Mouse (Mus musculus) midbrain, embryonic 10.5 days (tissue): ENCODE data around the gene Stau1. TPM values are rescaled to one million over a fixed set of nuclear protein-coding genes. Genes with fewer than 3 reads are reported as not detected.

ENCODE experiments used
- DNase-seq: peaks from one replicate; pipeline ENCODE4 v3.0.0-alpha.2; 2017; ENCODE audit warnings: low spot score
- H3K27ac ChIP-seq: fragments of 300-500 bp; sonication (generic); replicated peaks from 2 replicates; pipeline ENCODE4 v1.5.1; 2016; ENCODE audit warnings: mild to moderate bottlenecking
- H3K27me3 ChIP-seq: fragments of 300-500 bp; sonication (generic); 2 replicates; pipeline ENCODE4 v1.6.1; 2016; ENCODE audit warnings: low read depth, mild to moderate bottlenecking; ENCODE audit not compliant: poor library complexity, severe bottlenecking
- H3K36me3 ChIP-seq: fragments of 300-500 bp; sonication (generic); 2 replicates; pipeline ENCODE4 v1.6.1; 2016; ENCODE audit warnings: mild to moderate bottlenecking, moderate library complexity
- H3K4me1 ChIP-seq: fragments of 300-500 bp; sonication (generic); 2 replicates; pipeline ENCODE4 v1.6.1; 2016
- H3K4me3 ChIP-seq: fragments of 300-500 bp; sonication (generic); 2 replicates; pipeline ENCODE4 v1.5.1; 2016; ENCODE audit warnings: mild to moderate bottlenecking, moderate library complexity
- H3K9me3 ChIP-seq: fragments of 300-500 bp; sonication (generic); replicated peaks from 2 replicates; pipeline ENCODE4 v1.6.1; 2016; ENCODE audit warnings: mild to moderate bottlenecking
- WGBS: fragments of 180-500 bp; shearing (Covaris S2); methylation state at CpG from one replicate; pipeline ENCODE4 v1.1.7; 2016; 5-methylcytosine and 5-hydroxymethylcytosine counted together
- polyA plus RNA-seq: library from polyadenylated mRNA; unstranded; fragments of >200 nt; fragmentation: Nextera tagmentation; extraction: Ambion mirVana; gene quantifications from 2 replicates; pipeline ENCODE4 v1.2.1, GENCODE M21; 2016

Gene Stau1
- 88.6 and 104 TPM in 2 replicates for polyA plus RNA-seq

DNA sequence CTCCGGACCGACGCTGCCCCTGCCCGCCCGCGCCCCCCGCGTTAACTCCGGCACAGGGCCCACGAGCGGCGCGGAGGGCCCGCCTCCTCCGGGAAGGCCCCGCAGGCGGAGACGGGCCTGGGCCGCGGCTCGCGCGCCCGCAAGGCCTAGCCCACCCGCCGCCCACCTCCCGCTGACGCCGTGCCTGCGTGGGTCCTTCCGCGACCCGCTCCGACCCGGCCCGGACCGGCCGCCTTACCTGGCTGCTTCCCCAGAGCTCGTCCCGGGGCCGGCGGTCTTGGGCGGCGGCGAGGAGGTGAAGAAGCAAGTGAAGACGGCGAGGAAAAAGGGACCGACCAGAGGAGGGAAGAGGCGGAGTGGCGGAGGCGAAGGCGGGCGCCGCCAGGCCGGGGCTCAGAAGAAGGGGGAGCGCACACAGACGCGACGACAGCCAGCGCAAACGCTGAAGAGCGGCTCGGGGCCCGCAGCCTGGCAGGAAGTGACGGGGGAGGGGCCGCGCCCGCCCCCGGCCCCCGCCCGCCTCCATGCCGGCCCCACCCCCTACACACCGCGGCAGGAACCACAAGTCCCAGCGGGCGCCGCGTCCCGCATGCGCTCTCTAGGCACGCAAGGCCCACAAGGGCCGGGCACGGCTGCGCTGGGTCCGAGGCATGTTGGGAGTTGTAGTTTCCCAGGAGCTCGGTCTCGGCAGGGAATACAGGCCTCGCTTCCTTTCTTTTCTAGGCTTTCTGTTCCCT lies at the start of gene Stau1:
Gene Stau1 (minus strand): TSS at position 504 of the 737 bp plus-strand sequence.
- no peaks in the 10 kb centered on the region for H3K36me3 ChIP-seq
- peak within 1 kb of the TSS; percentile 98 for H3K4me3 ChIP-seq
- H3K9me3 ChIP-seq = no peaks in the 10 kb centered on the region
- peaks cover 42% of the 10 kb centered on the region for H3K4me1 ChIP-seq
- no peaks in the 10 kb centered on the region for H3K27me3 ChIP-seq
- WGBS = under 1% methylated on average over 88 of the region's 88 CpGs
- H3K27ac ChIP-seq = peak within 1 kb of the TSS; percentile 97
- peak; percentile 96 for DNase-seq

DNA sequence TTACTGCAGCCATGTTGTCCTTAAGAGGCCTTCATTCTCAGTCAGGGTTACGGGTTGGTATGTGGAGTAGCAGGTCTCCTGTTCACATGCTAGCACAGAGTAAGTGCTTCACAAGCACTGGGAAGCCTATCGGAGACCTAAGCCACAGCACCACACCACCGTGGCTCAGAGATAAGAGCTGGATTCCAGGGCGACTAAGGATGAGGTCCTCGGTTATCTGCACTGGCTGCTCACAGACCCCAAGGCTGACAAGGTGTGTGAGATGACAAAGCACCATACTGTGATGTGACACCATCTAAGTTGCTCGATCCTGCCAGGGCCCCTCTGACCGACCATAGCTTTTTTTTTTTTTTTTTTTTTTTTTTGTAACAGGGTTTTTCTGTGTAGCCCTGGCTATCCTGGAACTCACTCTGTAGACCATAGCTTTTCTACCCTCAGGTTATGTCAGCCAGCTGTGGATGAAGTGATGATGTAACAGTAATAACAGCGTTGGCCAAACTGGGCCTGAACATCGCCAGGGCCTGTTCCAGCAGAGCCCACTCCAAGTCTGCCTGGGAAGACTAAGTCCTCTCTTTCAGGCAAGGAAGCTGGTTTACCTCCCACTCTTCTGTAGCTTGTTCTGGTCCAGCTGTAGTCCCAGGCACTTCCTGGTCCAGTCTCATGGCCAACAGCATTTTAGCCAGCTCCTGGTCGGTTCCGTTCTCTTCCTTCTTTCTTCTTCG lies 47.5 kb upstream of the Stau1 start:
- no peak for DNase-seq
- peaks cover 96% of the 10 kb centered on the region for H3K36me3 ChIP-seq
- H3K9me3 ChIP-seq = no peaks in the 10 kb centered on the region
- H3K4me1 ChIP-seq = no peaks in the 10 kb centered on the region
- H3K4me3 ChIP-seq = no peak overlapping the region
- WGBS = 94% methylated on average over 12 of the region's 12 CpGs
- no peak overlapping the region for H3K27ac ChIP-seq
- no peaks in the 10 kb centered on the region for H3K27me3 ChIP-seq

DNA sequence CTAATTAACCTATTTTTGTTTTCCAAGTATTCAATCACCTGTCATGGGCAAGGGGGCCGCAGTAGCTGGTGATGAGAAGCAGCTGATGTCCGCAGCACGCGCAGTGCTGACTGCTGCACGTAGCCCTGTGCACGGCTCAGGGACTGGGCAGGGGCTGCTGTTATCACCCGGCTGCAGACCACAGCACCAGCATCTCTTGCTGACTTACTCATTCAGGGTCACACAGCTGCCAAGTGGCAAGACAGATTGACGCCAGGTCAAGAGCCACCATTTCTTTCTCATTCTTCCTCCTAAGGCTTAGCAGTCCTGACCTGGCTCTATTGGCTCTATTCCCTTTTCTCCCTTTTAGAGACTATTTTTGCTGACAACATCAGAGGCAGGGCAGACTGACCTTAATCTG lies 43.3 kb upstream of the Stau1 start:
- Histone ChIP-seq H3K36me3 (peaks cover 100% of the 10 kb centered on the region), H3K27me3 (no peaks in the 10 kb centered on the region), H3K4me3 (no peak overlapping the region), H3K9me3 (no peaks in the 10 kb centered on the region), H3K27ac (no peak overlapping the region), H3K4me1 (no peaks in the 10 kb centered on the region)
- no peak for DNase-seq
- 92% methylated on average over 8 of the region's 8 CpGs for WGBS

DNA sequence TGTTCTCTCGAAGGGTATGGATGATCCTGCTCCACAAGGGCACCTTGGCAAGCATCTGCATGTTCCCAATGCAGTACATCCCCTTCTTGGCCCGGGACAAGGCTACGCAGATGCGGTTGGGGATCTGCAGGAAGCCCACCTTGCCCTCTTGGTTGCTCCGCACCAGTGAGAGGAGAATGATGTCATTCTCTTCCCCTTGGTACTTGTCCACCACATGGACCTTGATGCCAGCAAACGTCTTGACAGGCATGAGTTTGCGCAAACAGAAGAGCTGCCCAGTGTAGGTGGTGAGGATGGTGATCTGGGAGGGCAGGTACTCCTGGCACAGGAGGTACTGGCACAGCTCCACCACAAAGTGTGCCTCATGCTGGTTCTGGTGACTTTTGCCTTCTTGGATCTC lies 42.6 kb upstream of the Stau1 start:
- Histone ChIP-seq H3K4me3 (no peak overlapping the region), H3K4me1 (no peaks in the 10 kb centered on the region), H3K27ac (no peak overlapping the region), H3K9me3 (no peaks in the 10 kb centered on the region), H3K27me3 (no peaks in the 10 kb centered on the region), H3K36me3 (peaks cover 100% of the 10 kb centered on the region)
- no peak for DNase-seq
- WGBS = 94% methylated on average over 7 of the region's 7 CpGs

DNA sequence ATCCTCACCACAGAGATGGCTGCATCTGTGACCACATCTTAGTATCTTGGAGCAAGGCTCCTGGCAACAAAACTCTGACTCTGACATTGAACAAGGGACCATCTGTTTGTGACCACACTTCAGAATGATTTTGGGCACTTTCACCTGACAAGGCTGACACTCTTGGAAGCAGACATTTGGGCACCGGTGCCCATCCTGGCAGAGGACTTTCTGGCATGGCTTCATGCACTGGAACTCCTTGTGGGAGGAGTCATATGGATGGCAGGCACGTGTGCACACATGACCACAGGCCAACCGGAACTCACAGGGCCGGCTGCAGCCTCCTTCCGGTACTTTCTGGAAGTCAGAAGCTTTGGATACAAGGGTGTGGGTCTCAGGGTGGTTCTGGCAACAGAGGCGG lies 42.2 kb upstream of the Stau1 start:
- no peaks in the 10 kb centered on the region for H3K4me1 ChIP-seq
- H3K27ac ChIP-seq = no peak overlapping the region
- peaks cover 100% of the 10 kb centered on the region for H3K36me3 ChIP-seq
- no peak for DNase-seq
- 90% methylated on average over 6 of the region's 6 CpGs for WGBS
- no peaks in the 10 kb centered on the region for H3K27me3 ChIP-seq
- no peaks in the 10 kb centered on the region for H3K9me3 ChIP-seq
- no peak overlapping the region for H3K4me3 ChIP-seq

DNA sequence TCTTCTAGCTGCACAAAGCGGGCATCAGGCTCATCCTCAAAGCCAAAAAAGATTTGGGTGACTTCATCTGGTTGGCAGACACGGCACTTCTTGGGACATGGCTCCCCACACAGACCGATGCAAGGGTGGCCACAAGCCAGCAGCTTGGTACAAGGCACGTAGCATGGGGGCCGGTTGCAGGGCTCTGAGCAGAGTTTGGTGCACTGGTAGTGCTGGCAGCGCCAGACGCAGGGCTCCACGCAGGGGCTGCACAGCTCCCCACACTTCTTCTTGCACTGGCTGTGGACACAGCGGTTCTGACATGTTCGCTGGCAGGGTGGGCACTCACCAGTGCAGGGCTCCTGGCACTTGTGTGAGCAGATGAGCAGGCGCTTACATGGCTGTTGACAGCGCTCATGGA lies 41.6 kb upstream of the Stau1 start:
- no peaks in the 10 kb centered on the region for H3K9me3 ChIP-seq
- no peak for DNase-seq
- peaks cover 100% of the 10 kb centered on the region for H3K36me3 ChIP-seq
- no peaks in the 10 kb centered on the region for H3K27me3 ChIP-seq
- H3K27ac ChIP-seq = no peak overlapping the region
- H3K4me3 ChIP-seq = no peak overlapping the region
- 95% methylated on average over 12 of the region's 12 CpGs for WGBS
- no peaks in the 10 kb centered on the region for H3K4me1 ChIP-seq

DNA sequence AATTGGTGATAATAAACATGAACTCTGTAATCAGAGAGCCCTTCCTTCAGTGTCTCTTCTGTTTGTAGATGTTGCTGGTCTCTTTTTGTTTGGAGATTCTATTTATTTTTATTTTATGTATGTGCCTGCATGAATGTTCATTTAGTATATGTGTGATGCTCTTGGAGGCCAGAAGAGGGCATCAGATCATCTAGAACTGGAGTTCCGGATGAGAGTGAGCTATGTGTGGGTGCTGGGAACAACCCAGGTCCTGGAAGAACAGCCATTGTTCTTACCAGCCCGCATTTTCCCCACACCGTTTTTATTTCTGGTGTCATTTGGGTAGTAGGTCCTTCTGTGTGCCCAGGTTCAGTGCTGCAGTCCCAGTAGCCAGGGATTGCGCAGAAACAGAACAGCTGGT lies 34.4 kb upstream of the Stau1 start:
- 93% methylated on average over 4 of the region's 4 CpGs for WGBS
- H3K36me3 ChIP-seq = peaks cover 100% of the 10 kb centered on the region
- no peaks in the 10 kb centered on the region for H3K4me1 ChIP-seq
- no peak overlapping the region for H3K4me3 ChIP-seq
- no peaks in the 10 kb centered on the region for H3K9me3 ChIP-seq
- DNase-seq = no peak
- H3K27ac ChIP-seq = no peak overlapping the region
- no peaks in the 10 kb centered on the region for H3K27me3 ChIP-seq

DNA sequence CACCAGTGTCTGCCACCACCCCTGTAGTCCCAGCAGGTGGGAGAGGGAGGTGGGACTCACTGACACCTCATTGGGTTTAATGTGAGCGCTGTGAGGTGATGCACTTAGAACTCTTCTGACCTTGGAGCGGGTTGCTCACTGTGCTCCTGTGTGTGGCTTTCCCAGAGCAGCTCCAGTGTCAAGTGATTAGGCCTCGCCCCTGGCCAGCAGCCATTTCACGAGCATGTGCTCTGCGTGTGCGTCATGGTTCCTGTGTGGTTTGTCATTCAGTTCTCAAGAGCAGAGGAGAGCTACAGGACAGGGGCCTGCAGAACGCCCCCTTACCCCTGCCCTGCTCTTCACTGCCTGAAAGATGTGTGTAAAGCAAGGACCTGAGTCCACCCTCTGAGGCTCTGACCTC lies 32.5 kb upstream of the Stau1 start:
- Histone ChIP-seq H3K36me3 (peaks cover 100% of the 10 kb centered on the region), H3K27me3 (no peaks in the 10 kb centered on the region), H3K27ac (no peak overlapping the region), H3K4me1 (no peaks in the 10 kb centered on the region), H3K4me3 (no peak overlapping the region), H3K9me3 (no peaks in the 10 kb centered on the region)
- DNase-seq = no peak
- WGBS = 93% methylated on average over 7 of the region's 7 CpGs

DNA sequence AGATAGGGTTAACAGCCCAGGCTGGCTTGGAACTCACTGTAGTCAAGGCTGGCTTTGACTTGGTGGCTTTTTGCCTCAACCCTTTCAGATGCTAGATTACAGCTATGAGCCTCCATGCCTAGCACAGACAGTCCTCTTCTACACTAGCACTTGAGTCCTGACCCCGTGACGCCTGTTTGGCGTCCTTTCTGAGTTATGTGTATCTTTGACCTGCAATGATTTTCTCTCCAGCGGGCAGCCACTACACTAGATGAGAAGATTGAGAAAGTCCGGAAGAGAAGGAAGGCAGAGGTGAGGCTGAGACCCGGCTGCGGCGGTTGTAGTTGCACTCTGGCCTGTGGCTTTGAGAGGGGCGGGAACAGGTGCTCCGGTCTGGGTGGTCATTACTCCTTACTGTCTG lies 23.3 kb upstream of the Stau1 start:
- Histone ChIP-seq H3K27ac (no peak overlapping the region), H3K9me3 (no peaks in the 10 kb centered on the region), H3K27me3 (no peaks in the 10 kb centered on the region), H3K36me3 (peaks cover 74% of the 10 kb centered on the region), H3K4me3 (no peak overlapping the region), H3K4me1 (peaks cover 24% of the 10 kb centered on the region)
- WGBS = 96% methylated on average over 10 of the region's 10 CpGs
- DNase-seq = no peak

DNA sequence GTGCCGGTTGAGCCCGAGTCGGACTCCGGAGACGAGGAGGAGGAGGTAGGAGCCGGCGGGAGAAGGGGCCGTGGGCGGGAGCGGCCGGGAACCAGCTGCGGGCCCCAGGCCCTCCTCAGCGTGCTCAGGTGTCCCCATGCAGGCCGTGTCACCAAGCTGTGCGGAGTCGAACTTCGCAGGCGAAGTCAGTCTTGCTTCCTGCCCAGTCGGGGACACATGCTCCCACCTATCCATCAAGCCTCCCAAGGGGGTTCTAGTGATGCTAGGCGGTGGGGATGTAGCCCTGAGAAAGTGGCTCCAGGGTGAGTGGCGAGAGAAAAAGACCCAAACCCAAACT lies 19.3 kb upstream of the Stau1 start:
- Histone ChIP-seq H3K36me3 (peaks cover 35% of the 10 kb centered on the region), H3K27me3 (no peaks in the 10 kb centered on the region), H3K9me3 (no peaks in the 10 kb centered on the region), H3K4me1 (peaks cover 24% of the 10 kb centered on the region), H3K4me3 (peak overlapping the region; percentile 87), H3K27ac (peak overlapping the region; percentile 84)
- DNase-seq = no peak
- WGBS = under 1% methylated on average over 21 of the region's 21 CpGs

DNA sequence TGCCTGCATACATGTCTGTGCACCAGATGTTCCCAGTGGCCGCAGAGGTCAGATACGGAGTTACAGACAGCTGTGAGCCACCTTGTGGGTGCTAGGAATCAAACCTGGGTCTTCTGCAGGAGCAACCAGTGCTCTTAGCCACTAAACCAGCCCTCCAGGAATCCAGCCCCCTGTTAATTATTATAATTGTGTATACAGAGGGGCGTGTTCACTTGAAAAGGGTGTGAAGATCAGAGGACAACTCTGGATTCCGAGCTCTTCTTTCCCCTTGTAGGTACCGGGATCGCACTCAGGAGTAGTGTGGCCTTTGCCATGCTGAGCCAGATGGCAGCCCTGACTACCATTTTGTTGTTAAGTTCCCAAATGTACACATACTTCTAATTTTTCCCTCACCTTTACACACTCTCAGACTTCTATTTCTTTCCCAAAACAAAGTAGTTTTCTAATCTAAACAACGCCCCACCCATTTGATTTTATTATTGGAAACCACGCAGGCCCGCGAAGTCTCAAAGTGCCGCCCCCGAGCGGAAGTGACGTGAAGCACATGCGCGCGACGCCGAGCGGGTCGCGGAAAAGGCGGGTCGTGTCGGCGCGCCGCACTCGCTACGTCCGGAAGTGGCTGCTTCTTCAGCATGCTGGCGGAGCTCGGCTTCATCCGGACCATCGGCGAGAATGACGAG lies 18.7 kb upstream of the Stau1 start, which contains the start of gene Ddx27:
Gene Ddx27 (plus strand): TSS at position 492 of the 680 bp plus-strand sequence.
- Histone ChIP-seq H3K27ac (peak within 1 kb of the TSS; percentile 84), H3K4me3 (peak within 1 kb of the TSS; percentile 87), H3K27me3 (no peaks in the 10 kb centered on the region), H3K36me3 (peaks cover 30% of the 10 kb centered on the region), H3K4me1 (peaks cover 24% of the 10 kb centered on the region), H3K9me3 (no peaks in the 10 kb centered on the region)
- peak; percentile 92 for DNase-seq
- 3% methylated on average over 37 of the region's 37 CpGs for WGBS

DNA sequence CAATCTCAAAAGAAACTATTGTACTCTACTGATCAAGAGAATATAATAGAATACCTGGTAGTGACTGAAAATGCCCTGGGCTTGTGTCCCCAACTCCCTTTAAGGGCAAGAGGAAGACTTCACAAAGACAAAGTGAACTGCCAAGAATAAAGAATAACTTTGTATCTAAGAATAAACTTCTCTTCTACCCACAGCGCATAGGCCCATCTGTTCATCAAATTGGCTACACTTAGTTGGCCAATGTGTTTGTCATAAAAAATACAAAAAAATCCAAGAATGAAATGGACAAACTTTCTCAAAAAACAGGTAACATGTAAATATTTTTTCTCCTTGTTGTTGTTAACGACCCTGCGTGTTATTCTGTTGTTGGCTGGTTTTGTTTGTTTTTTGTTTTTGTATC lies 14.4 kb upstream of the Stau1 start:
- Histone ChIP-seq H3K9me3 (no peaks in the 10 kb centered on the region), H3K4me1 (peaks cover 7% of the 10 kb centered on the region), H3K36me3 (no peaks in the 10 kb centered on the region), H3K27ac (no peak overlapping the region), H3K27me3 (no peaks in the 10 kb centered on the region), H3K4me3 (no peak overlapping the region)
- DNase-seq = no peak
- 87% methylated on average over 3 of the region's 3 CpGs for WGBS

DNA sequence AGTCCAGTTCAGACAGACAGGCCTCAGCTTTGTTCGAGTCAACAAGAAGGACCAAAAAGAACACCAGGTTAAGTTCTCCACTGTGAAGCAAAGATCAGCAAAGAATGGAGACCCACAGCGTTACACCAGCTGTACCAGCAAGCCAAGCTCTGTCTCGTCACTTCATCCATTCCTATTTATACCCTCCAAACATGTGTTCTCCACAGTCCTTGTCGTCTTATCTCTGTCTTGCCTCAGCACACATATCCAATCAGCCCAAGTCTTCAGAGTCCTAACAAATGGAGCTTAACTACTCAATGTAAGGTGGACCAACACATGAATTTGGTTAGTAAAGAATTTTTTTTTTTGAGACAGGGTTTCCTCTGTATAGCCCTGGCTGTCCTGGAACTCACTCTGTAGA lies 13.4 kb upstream of the Stau1 start:
- H3K27me3 ChIP-seq = no peaks in the 10 kb centered on the region
- no peak overlapping the region for H3K27ac ChIP-seq
- no peaks in the 10 kb centered on the region for H3K4me1 ChIP-seq
- no peak overlapping the region for H3K4me3 ChIP-seq
- H3K9me3 ChIP-seq = no peaks in the 10 kb centered on the region
- DNase-seq = no peak
- H3K36me3 ChIP-seq = no peaks in the 10 kb centered on the region
- 83% methylated on average over 4 of the region's 4 CpGs for WGBS
